Mouse (Mus musculus) intestine, postnatal 0 days (tissue): ENCODE measurements around the gene Vamp1. TPM values are rescaled to one million over a fixed set of nuclear protein-coding genes. Genes with fewer than 3 reads are reported as not detected.

Experiments used
- ATAC-seq: fragments of 200-750 bp; cut with Nextera tagmentation; 2 replicates; pipeline ENCODE4 v1.8.0; 2017; ENCODE audit warnings: mild to moderate bottlenecking, moderate TSS enrichment, moderate library complexity
- H3K27ac ChIP-seq: fragments of 300-500 bp; sonication (generic); 2 replicates; pipeline ENCODE4 v1.5.1; 2014; ENCODE audit warnings: mild to moderate bottlenecking, low read depth, low read length, moderate library complexity
- H3K27me3 ChIP-seq: fragments of 300-500 bp; sonication (generic); replicated peaks from 2 replicates; pipeline ENCODE4 v1.6.1; 2014; ENCODE audit warnings: low read length, mixed read lengths; ENCODE audit not compliant: control insufficient read depth, insufficient read depth
- H3K36me3 ChIP-seq: fragments of 300-500 bp; sonication (generic); 2 replicates; pipeline ENCODE4 v1.6.1; 2014; ENCODE audit warnings: mild to moderate bottlenecking, moderate library complexity; ENCODE audit not compliant: control insufficient read depth, insufficient read depth
- H3K4me1 ChIP-seq: fragments of 300-500 bp; sonication (generic); replicated peaks from 2 replicates; pipeline ENCODE4 v1.6.1; 2014; ENCODE audit warnings: antibody characterized with exemption, low read length, mixed read lengths; ENCODE audit not compliant: control insufficient read depth, insufficient read depth
- H3K4me2 ChIP-seq: fragments of 300-500 bp; sonication (generic); replicated peaks from 2 replicates; pipeline ENCODE4 v1.6.1; 2014; ENCODE audit warnings: low read depth, mild to moderate bottlenecking, moderate library complexity
- H3K4me3 ChIP-seq: fragments of 300-500 bp; sonication (generic); 2 replicates; pipeline ENCODE4 v1.5.1; 2014; ENCODE audit warnings: low read depth, low read length
- H3K9ac ChIP-seq: fragments of 300-500 bp; sonication (generic); 2 replicates; pipeline ENCODE4 v1.6.1; 2014; ENCODE audit warnings: mild to moderate bottlenecking, low read depth, low read length
- H3K9me3 ChIP-seq: fragments of 300-500 bp; sonication (generic); 2 replicates; pipeline ENCODE4 v1.6.1; 2016; ENCODE audit warnings: mixed run types; ENCODE audit not compliant: control insufficient read depth
- CTCF ChIP-seq: sonication (generic); IDR thresholded peaks from 2 replicates; pipeline ENCODE4 v1.5.1; 2016; ENCODE audit warnings: low read depth, mild to moderate bottlenecking, control low read depth, antibody characterized with exemption, moderate library complexity
- WGBS: fragments of 180-500 bp; shearing (Covaris S2); extraction: QIAGEN DNeasy Blood & Tissue Kit; methylation state at CpG from one replicate; pipeline ENCODE4 v1.1.7; 2014; 5-methylcytosine and 5-hydroxymethylcytosine counted together
- microRNA-seq: library from miRNA; unstranded; fragments of <30 nt; microRNA quantifications from one replicate; pipeline ENCODE4, GENCODE M21; 2016
- polyA plus RNA-seq: library from polyadenylated mRNA; unstranded; fragments of >200 nt; fragmentation: Nextera tagmentation; extraction: Ambion mirVana; gene quantifications from 2 replicates; pipeline ENCODE4 v1.2.1, GENCODE M21; 2015

Gene Vamp1
- polyA plus RNA-seq, 1 experiment from 2014 or later, result 2.7 TPM

DNA sequence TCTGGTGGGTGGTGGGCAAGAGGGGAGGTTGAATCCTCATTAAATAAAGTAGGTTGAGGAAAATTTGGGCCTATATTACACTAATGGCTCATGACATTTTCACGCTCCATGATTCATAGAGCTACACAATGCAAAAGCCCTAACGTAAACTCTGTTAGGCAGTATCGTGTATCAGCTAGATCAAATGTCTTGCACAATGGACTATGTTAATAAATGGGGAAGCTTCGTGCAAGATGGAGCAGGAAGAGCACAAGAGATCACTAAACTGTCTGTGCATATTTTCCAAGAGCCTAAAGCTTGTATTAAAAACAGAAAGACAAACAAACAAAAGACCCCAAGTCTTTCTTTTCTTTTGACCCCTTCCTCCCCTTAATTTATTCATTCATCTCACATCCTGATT, 78.7 kb downstream of the Vamp1 start:
- H3K9me3 ChIP-seq, result no peaks in the 10 kb centered on the region
- no peak overlapping the region for H3K9ac ChIP-seq
- no peaks in the 10 kb centered on the region for H3K36me3 ChIP-seq
- no peaks in the 10 kb centered on the region for H3K27me3 ChIP-seq
- WGBS, result 81% methylated on average over 4 of the region's 4 CpGs
- no peak overlapping the region for H3K4me3 ChIP-seq
- peaks cover 3% of the 10 kb centered on the region; the same call in 1 of the 2 replicates for H3K4me1 ChIP-seq
- no peak for ATAC-seq
- no peak overlapping the region for H3K4me2 ChIP-seq
- no peak for TF ChIP-seq CTCF
- no peak overlapping the region for H3K27ac ChIP-seq

Small RNA genes within 50 kb of the gene (microRNA-seq; reads per million reads assigned to microRNA genes)
- 0.82 reads per million for gene Mir3098
- not detected for gene Mir8113

Other genes starting within 250 kb of the Vamp1 start
- gene Pianp, start 218.9 kb upstream of the Vamp1 start, polyA plus RNA-seq, result 1.8 and 2.1 TPM in 2 replicates
- 8.2 TPM in 2 replicates for gene Zfp384, start 206.4 kb upstream of the Vamp1 start, polyA plus RNA-seq
- 65.4 and 70.1 TPM in 2 replicates for gene Ing4, start 175.8 kb upstream of the Vamp1 start, polyA plus RNA-seq
- gene Acrbp, start 165.9 kb upstream of the Vamp1 start, polyA plus RNA-seq, result 3.1 and 4.1 TPM in 2 replicates
- 9.2 and 9.9 TPM in 2 replicates for gene Lpar5, start 147.6 kb upstream of the Vamp1 start, polyA plus RNA-seq
- gene Chd4, start 119.6 kb upstream of the Vamp1 start, polyA plus RNA-seq, result 30.7 and 34.2 TPM in 2 replicates
- 21.9 and 22.6 TPM in 2 replicates for gene Nop2, start 83.6 kb upstream of the Vamp1 start, polyA plus RNA-seq
- gene Iffo1, start 70.3 kb upstream of the Vamp1 start, polyA plus RNA-seq, result 3.2 and 3.9 TPM in 2 replicates
- gene Gapdh, start 49.1 kb upstream of the Vamp1 start, polyA plus RNA-seq, result 1,338 and 1,629 TPM in 2 replicates
- gene Ncapd2, start 23.9 kb upstream of the Vamp1 start, polyA plus RNA-seq, result 17.9 and 19.0 TPM in 2 replicates
- gene Mrpl51, start 23.8 kb upstream of the Vamp1 start, polyA plus RNA-seq, result 270 and 282 TPM in 2 replicates
- 25.9 and 26.7 TPM in 2 replicates for gene Tapbpl, start 16.3 kb downstream of the Vamp1 start, polyA plus RNA-seq
- gene Cd27, start 21.5 kb downstream of the Vamp1 start, polyA plus RNA-seq, result 0.78 and 2.1 TPM in 2 replicates
- not detected in 2 replicates for gene Tuba3a, start 70.5 kb downstream of the Vamp1 start, polyA plus RNA-seq
- 104 and 110 TPM in 2 replicates for gene Ltbr, start 98.3 kb downstream of the Vamp1 start, polyA plus RNA-seq
- 16.9 and 19.0 TPM in 2 replicates for gene Scnn1a, start 105.1 kb downstream of the Vamp1 start, polyA plus RNA-seq
- gene Tnfrsf1a, start 133.8 kb downstream of the Vamp1 start, polyA plus RNA-seq, result 108 and 109 TPM in 2 replicates
- gene Plekhg6, start 165.2 kb downstream of the Vamp1 start, polyA plus RNA-seq, result 31.4 and 37.0 TPM in 2 replicates